Mouse (Mus musculus): ENCODE results near the gene Alg14. TPM values are rescaled to one million over a fixed set of nuclear protein-coding genes. Genes with fewer than 3 reads are reported as not detected.

Alg14 gene
- polyA plus RNA-seq, 1 experiment from 2014 or later = 35.7 TPM

DNA sequence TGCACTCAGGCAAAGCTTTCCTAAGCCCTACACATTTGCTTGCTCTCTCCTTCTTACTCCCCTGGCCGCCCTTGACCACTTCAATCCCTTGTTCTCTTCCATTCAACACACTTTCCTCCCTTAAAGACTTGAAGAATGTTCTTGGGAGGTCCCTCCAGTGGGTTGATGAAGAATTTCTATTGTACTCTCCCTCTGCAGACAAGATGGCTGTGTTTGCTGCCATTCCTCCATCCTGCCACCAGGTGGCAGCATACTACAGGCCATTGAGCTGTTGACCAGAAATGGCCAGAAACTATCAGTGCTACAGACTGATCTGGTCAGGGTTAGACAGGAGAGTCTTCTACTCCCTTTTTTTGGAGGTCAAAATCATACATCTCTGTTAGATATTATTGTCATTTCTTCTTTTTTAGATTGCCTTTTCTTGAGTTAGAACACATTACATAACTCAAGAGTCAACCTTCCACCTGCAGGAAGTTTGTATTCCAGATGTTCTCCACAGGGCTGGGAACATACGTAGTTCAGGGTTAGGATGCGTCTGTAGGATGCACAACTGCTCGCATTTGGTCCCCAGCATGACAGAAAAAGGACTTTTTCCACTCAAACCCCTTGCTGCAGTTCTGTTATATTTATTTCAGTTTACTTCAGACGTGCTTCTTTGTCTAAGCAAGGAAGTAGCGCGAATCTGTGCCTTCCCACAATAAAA is 16.1 kb downstream of the Alg14 start:
- ATAC-seq (ENCODE audit: low FRiP score, low TSS enrichment) (peak; percentile 76), DNase-seq (ENCODE audit: low spot score) (peak; percentile 75)
- Histone ChIP-seq H3K4me3 (ENCODE audit: low read depth, low read length) (no peak overlapping the region), H3K9ac (ENCODE audit: low read length) (no peak overlapping the region), H3K9me3 (ENCODE audit: control insufficient read depth, low read length) (no peaks in the 10 kb centered on the region), H3K27me3 (ENCODE audit: control insufficient read depth, insufficient read depth, low read length) (no peaks in the 10 kb centered on the region), H3K36me3 (ENCODE audit: control insufficient read depth, insufficient read depth, low read length) (no peaks in the 10 kb centered on the region; the same call in 1 of the 2 replicates), H3K4me1 (replicated peaks; ENCODE audit: control insufficient read depth, insufficient read depth) (no peaks in the 10 kb centered on the region), H3K4me2 (replicated peaks; ENCODE audit: low read depth) (no peak overlapping the region), H3K27ac (replicated peaks) (no peak overlapping the region)
- TF ChIP-seq EP300 (optimal IDR thresholded peaks at IDR 0.05) = no peak
- TF ChIP-seq CTCF (IDR thresholded peaks at IDR 0.05; ENCODE audit: low read depth) = peak; percentile 100
- 78% methylated on average over 7 of the region's 7 CpGs for WGBS

DNA sequence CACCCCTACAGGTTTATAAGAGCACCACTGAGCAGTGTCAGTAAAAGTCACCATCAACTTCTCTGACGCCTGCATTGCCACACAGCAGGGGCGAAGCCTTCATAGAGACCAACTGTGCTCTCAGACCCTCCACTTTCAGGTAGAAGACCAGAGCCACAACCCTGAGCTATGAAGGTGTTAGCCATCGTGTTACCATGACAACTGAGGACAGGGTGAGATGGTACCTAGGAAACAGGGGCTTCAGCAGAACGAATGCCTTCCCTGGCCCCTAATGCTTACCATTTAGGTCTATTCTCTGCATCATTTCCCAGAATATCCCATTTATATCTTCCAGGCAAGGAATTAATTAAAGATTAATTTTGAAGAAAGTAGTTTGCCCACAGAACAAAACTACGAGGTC is 17.4 kb downstream of the Alg14 start:
- no peaks in the 10 kb centered on the region for H3K9me3 ChIP-seq (ENCODE audit: control insufficient read depth, low read length)
- H3K27ac ChIP-seq (replicated peaks) = no peak overlapping the region
- no peak overlapping the region for H3K4me2 ChIP-seq (replicated peaks; ENCODE audit: low read depth)
- DNase-seq (ENCODE audit: low spot score) = no peak
- H3K9ac ChIP-seq (ENCODE audit: low read length) = no peak overlapping the region
- TF ChIP-seq CTCF (IDR thresholded peaks at IDR 0.05; ENCODE audit: low read depth) = no peak
- no peak for TF ChIP-seq EP300 (optimal IDR thresholded peaks at IDR 0.05)
- no peak overlapping the region for H3K4me3 ChIP-seq (ENCODE audit: low read depth, low read length)
- ATAC-seq (ENCODE audit: low FRiP score, low TSS enrichment) = no peak
- WGBS = 82% methylated on average over 5 of the region's 5 CpGs
- H3K27me3 ChIP-seq (ENCODE audit: control insufficient read depth, insufficient read depth, low read length) = no peaks in the 10 kb centered on the region
- no peaks in the 10 kb centered on the region for H3K4me1 ChIP-seq (replicated peaks; ENCODE audit: control insufficient read depth, insufficient read depth)
- no peaks in the 10 kb centered on the region; the same call in 1 of the 2 replicates for H3K36me3 ChIP-seq (ENCODE audit: control insufficient read depth, insufficient read depth, low read length)

DNA sequence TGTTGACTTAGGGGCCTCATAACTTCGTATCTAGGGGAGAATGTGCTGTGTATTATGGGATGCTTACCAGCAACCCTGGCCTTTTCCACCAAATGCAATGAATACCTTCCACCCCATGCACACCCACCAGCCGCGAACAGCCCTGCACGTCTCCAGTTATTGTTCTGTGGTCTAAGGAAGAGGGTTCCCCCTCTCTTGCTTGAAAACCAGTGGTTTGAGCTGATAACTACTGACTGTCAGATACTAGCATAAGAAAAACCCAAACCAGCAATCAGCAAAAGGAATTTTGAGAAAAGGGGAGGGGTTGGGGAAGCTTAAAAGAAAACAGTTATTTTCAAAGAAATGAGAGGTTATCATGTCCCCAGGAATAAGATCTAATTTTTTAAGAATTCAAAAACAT is 17.9 kb downstream of the Alg14 start:
- Histone ChIP-seq H3K36me3 (ENCODE audit: control insufficient read depth, insufficient read depth, low read length) (no peaks in the 10 kb centered on the region; the same call in 1 of the 2 replicates), H3K9me3 (ENCODE audit: control insufficient read depth, low read length) (no peaks in the 10 kb centered on the region), H3K27ac (replicated peaks) (no peak overlapping the region), H3K27me3 (ENCODE audit: control insufficient read depth, insufficient read depth, low read length) (no peaks in the 10 kb centered on the region), H3K4me3 (ENCODE audit: low read depth, low read length) (no peak overlapping the region), H3K4me1 (replicated peaks; ENCODE audit: control insufficient read depth, insufficient read depth) (no peaks in the 10 kb centered on the region), H3K9ac (ENCODE audit: low read length) (no peak overlapping the region), H3K4me2 (replicated peaks; ENCODE audit: low read depth) (no peak overlapping the region)
- no peak for TF ChIP-seq EP300 (optimal IDR thresholded peaks at IDR 0.05)
- no peak for TF ChIP-seq CTCF (IDR thresholded peaks at IDR 0.05; ENCODE audit: low read depth)
- no peak for DNase-seq (ENCODE audit: low spot score)
- WGBS = 78% methylated on average over 4 of the region's 4 CpGs
- no peak for ATAC-seq (ENCODE audit: low FRiP score, low TSS enrichment)

GRCm38 (mm10) chr3:121309896-121310714 is 18.5 kb downstream of the Alg14 start:
- no peak overlapping the region for H3K4me2 ChIP-seq (replicated peaks; ENCODE audit: low read depth)
- H3K27me3 ChIP-seq (ENCODE audit: control insufficient read depth, insufficient read depth, low read length) = no peaks in the 10 kb centered on the region
- TF ChIP-seq CTCF (IDR thresholded peaks at IDR 0.05; ENCODE audit: low read depth) (peak; percentile 75), EP300 (optimal IDR thresholded peaks at IDR 0.05) (no peak)
- ATAC-seq (ENCODE audit: low FRiP score, low TSS enrichment) = no peak
- 81% methylated on average over 16 of the region's 16 CpGs for WGBS
- no peaks in the 10 kb centered on the region; the same call in 1 of the 2 replicates for H3K36me3 ChIP-seq (ENCODE audit: control insufficient read depth, insufficient read depth, low read length)
- H3K4me3 ChIP-seq (ENCODE audit: low read depth, low read length) = no peak overlapping the region
- no peak overlapping the region for H3K9ac ChIP-seq (ENCODE audit: low read length)
- H3K27ac ChIP-seq (replicated peaks) = no peak overlapping the region
- no peaks in the 10 kb centered on the region for H3K4me1 ChIP-seq (replicated peaks; ENCODE audit: control insufficient read depth, insufficient read depth)
- no peaks in the 10 kb centered on the region for H3K9me3 ChIP-seq (ENCODE audit: control insufficient read depth, low read length)
- DNase-seq (ENCODE audit: low spot score) = no peak

DNA sequence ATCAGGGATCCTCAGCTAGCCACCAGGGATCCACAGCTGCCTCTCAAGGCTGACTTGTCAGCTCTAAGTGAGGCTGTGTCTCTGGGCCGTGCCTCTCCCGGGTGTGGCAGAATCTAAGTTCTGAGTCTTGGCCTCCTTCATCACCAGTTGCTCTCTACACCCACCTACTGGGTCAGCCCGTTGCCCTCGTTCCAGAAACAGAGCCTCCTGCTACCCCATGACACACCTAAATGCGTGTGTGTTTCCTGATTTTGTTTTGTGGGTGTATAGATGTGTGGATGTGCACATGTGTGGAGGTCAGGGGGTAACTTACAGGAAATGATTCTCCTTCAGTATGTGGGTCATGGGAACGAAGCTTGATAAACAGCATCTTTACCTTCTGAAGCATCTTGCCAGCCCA is 20.9 kb downstream of the Alg14 start:
- DNase-seq (ENCODE audit: low spot score) = no peak
- ATAC-seq (ENCODE audit: low FRiP score, low TSS enrichment) = no peak
- no peaks in the 10 kb centered on the region for H3K27me3 ChIP-seq (ENCODE audit: control insufficient read depth, insufficient read depth, low read length)
- no peak overlapping the region for H3K4me3 ChIP-seq (ENCODE audit: low read depth, low read length)
- H3K27ac ChIP-seq (replicated peaks) = no peak overlapping the region
- no peaks in the 10 kb centered on the region for H3K9me3 ChIP-seq (ENCODE audit: control insufficient read depth, low read length)
- TF ChIP-seq EP300 (optimal IDR thresholded peaks at IDR 0.05) = no peak
- peak; percentile 6; the same call in 1 of the 2 replicates for TF ChIP-seq CTCF (IDR thresholded peaks at IDR 0.05; ENCODE audit: low read depth)
- no peak overlapping the region for H3K9ac ChIP-seq (ENCODE audit: low read length)
- no peaks in the 10 kb centered on the region for H3K4me1 ChIP-seq (replicated peaks; ENCODE audit: control insufficient read depth, insufficient read depth)
- H3K36me3 ChIP-seq (ENCODE audit: control insufficient read depth, insufficient read depth, low read length) = no peaks in the 10 kb centered on the region
- H3K4me2 ChIP-seq (replicated peaks; ENCODE audit: low read depth) = no peak overlapping the region
- WGBS = 74% methylated on average over 6 of the region's 6 CpGs

GRCm38 (mm10) chr3:121312979-121313378 is 21.4 kb downstream of the Alg14 start:
- DNase-seq (ENCODE audit: low spot score) (no peak), ATAC-seq (ENCODE audit: low FRiP score, low TSS enrichment) (no peak; the same call in 1 of the 2 replicates)
- Histone ChIP-seq H3K9ac (ENCODE audit: low read length) (no peak overlapping the region), H3K9me3 (ENCODE audit: control insufficient read depth, low read length) (no peaks in the 10 kb centered on the region), H3K36me3 (ENCODE audit: control insufficient read depth, insufficient read depth, low read length) (no peaks in the 10 kb centered on the region), H3K27me3 (ENCODE audit: control insufficient read depth, insufficient read depth, low read length) (no peaks in the 10 kb centered on the region), H3K4me1 (replicated peaks; ENCODE audit: control insufficient read depth, insufficient read depth) (no peaks in the 10 kb centered on the region), H3K4me3 (ENCODE audit: low read depth, low read length) (no peak overlapping the region), H3K27ac (replicated peaks) (no peak overlapping the region), H3K4me2 (replicated peaks; ENCODE audit: low read depth) (no peak overlapping the region)
- WGBS = 58% methylated on average over 9 of the region's 9 CpGs
- no peak for TF ChIP-seq EP300 (optimal IDR thresholded peaks at IDR 0.05)
- no peak for TF ChIP-seq CTCF (IDR thresholded peaks at IDR 0.05; ENCODE audit: low read depth)

Data from stomach, postnatal 0 days (tissue).